Mouse (Mus musculus) limb, embryonic 13.5 days (tissue): ENCODE measurements around the gene Ptgs1. TPM values are rescaled to one million over a fixed set of nuclear protein-coding genes. Genes with fewer than 3 reads are reported as not detected.

Experiments
- ATAC-seq: fragments of 200-750 bp; cut with Nextera tagmentation; 2 replicates; pipeline ENCODE4 v1.8.0; 2017; ENCODE audit warnings: low read depth, moderate number of reproducible peaks, moderate TSS enrichment; ENCODE audit not compliant: low FRiP score
- H3K27ac ChIP-seq: fragments of 300-500 bp; sonication (generic); 2 replicates; pipeline ENCODE4 v1.5.1; 2015; ENCODE audit warnings: inconsistent platforms, mild to moderate bottlenecking, moderate library complexity
- H3K27me3 ChIP-seq: fragments of 300-500 bp; sonication (generic); 2 replicates; pipeline ENCODE4 v1.6.1; 2015; ENCODE audit warnings: mild to moderate bottlenecking, inconsistent platforms
- H3K36me3 ChIP-seq: fragments of 300-500 bp; sonication (generic); 2 replicates; pipeline ENCODE4 v1.6.1; 2015; ENCODE audit warnings: inconsistent platforms, mild to moderate bottlenecking, moderate library complexity
- H3K4me1 ChIP-seq: fragments of 300-500 bp; sonication (generic); 2 replicates; pipeline ENCODE4 v1.6.1; 2015; ENCODE audit warnings: inconsistent platforms
- H3K4me2 ChIP-seq: fragments of 300-500 bp; sonication (generic); replicated peaks from 2 replicates; pipeline ENCODE4 v1.6.1; 2015; ENCODE audit warnings: inconsistent platforms, mild to moderate bottlenecking, moderate library complexity
- H3K4me3 ChIP-seq: fragments of 300-500 bp; sonication (generic); 2 replicates; pipeline ENCODE4 v1.5.1; 2015; ENCODE audit warnings: moderate library complexity, mild to moderate bottlenecking, inconsistent platforms
- H3K9ac ChIP-seq: fragments of 300-500 bp; sonication (generic); 2 replicates; pipeline ENCODE4 v1.6.1; 2015; ENCODE audit warnings: mild to moderate bottlenecking, inconsistent platforms
- H3K9me3 ChIP-seq: fragments of 300-500 bp; sonication (generic); 2 replicates; pipeline ENCODE4 v1.6.1; 2016; ENCODE audit warnings: inconsistent platforms
- WGBS: fragments of 180-500 bp; shearing (Covaris S2); methylation state at CpG from one replicate; pipeline ENCODE4 v1.1.7; 2015; 5-methylcytosine and 5-hydroxymethylcytosine counted together
- polyA plus RNA-seq: library from polyadenylated mRNA; unstranded; fragments of >200 nt; fragmentation: Nextera tagmentation; extraction: Ambion mirVana; gene quantifications from 2 replicates; pipeline ENCODE4 v1.2.1, GENCODE M21; 2015

The Ptgs1 gene
- polyA plus RNA-seq, 1 experiment from 2014 or later, result 9.1 TPM

DNA sequence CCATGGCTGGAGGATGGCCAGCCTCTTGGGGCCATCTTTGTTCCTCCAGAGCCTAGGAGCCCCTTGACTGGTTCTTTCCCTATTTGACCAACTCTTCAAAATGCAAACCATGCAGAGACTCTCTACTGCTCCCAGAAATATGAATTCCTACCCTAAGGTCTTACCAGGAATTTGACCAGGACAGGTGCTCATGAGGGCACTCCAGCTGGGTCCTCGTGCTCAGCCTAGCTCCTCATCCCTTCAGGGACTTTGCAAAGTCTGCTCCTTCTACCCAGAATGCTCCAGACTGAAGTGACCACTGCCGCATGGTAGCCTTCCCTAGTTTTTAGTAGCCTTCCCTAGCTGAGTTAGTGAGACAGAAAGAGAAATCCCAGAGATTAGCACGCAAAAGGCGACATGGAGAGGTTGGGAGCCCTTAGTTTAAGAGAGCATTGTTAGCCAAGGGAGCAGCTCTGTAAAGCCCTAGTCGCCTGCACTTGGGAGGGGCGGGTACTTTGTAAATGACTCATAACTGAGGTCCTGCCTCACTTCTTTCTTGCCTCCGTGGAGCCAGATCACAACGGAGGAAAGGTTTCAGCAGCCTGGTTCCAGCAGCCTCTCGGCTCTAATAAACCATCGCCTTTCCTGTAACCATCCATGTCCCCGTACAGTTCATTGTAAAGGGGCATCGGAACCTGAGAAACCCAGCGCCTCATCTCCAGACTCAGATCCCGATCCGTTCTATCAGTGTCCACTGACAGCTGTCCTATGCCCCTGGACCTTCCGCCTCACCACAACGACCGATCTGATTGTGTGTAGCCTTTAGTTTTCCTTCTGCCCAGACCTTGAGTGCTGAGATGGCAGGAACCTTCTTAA is 28.2 kb upstream of the Ptgs1 start:
- no peak for ATAC-seq
- H3K9ac ChIP-seq, result no peak overlapping the region
- peak overlapping the region; percentile 80 for H3K4me2 ChIP-seq
- no peak overlapping the region for H3K27ac ChIP-seq
- H3K4me1 ChIP-seq, result peaks cover 34% of the 10 kb centered on the region
- no peaks in the 10 kb centered on the region for H3K9me3 ChIP-seq
- WGBS, result 22% methylated on average over 18 of the region's 18 CpGs
- H3K36me3 ChIP-seq, result no peaks in the 10 kb centered on the region
- H3K4me3 ChIP-seq, result no peak overlapping the region
- peaks cover 87% of the 10 kb centered on the region for H3K27me3 ChIP-seq

DNA sequence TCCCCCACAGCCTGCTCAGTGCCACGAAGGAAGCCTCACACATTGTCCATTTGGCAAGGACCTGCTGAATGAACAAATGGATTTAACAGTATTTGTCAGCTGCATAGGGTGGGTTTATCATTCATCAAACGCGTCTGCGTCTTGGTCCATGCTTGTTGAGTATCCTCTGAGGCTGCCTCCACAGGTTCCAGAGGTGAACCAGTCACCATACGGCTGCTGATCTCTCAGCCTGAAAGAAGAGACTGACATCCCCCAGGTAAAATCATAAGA is 27.7 kb upstream of the Ptgs1 start:
- no peak overlapping the region for H3K9ac ChIP-seq

DNA sequence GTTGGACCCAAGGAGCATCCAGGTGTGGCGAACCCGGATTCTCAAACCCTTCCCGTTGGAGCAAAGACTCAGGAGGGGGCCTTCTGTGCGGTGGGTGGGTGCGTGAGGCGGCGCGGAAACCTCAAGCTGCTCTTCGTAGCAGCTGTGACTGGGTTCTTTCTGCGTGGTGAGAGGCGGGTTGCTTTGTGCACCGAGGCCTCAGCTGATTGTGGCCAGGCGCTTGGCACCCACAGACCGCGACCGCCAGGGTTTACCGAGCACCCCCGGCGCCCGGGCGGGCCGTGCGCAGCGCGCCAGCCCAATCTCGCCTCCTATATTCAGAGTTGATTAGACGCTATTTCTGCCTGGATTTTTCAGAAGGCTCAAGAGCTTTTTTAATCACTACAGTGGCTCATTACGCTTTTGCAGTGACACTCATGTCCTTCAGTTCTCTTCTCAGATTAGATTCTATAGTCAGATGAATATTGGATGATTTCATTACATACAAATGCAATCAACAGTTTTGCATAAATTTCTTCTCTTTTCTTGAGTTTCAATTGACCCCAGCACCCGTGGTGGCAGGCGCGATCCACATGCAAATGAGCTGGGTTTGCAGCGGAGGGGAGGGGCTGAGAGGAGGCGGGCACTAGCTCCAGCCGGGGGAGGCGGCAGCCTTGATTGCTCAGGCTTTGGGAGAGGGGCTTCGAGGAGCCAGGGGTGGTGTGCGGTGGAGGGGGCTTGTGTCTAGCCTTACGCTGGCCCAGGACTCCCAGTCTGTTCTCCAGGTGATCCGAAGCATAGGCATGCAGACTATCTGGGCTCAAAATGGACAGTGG is 27.0 kb upstream of the Ptgs1 start:
- ATAC-seq, result 0 out of 2 replicates have a peak, but pooled peaks have one; percentile 26
- 2% methylated on average over 39 of the region's 39 CpGs for WGBS
- peak overlapping the region; percentile 80 for H3K4me2 ChIP-seq
- peaks cover 39% of the 10 kb centered on the region for H3K4me1 ChIP-seq
- peak overlapping the region; percentile 44 for H3K4me3 ChIP-seq
- H3K36me3 ChIP-seq, result no peaks in the 10 kb centered on the region
- H3K27ac ChIP-seq, result no peak overlapping the region
- H3K27me3 ChIP-seq, result peaks cover 74% of the 10 kb centered on the region
- peak overlapping the region; percentile 63 for H3K9ac ChIP-seq
- no peaks in the 10 kb centered on the region for H3K9me3 ChIP-seq

More for the DNA sequence above, 27.7 kb upstream of the Ptgs1 start:
- H3K4me1 ChIP-seq, result peaks cover 39% of the 10 kb centered on the region
- peaks cover 81% of the 10 kb centered on the region for H3K27me3 ChIP-seq
- H3K27ac ChIP-seq, result no peak overlapping the region
- peak overlapping the region; percentile 80 for H3K4me2 ChIP-seq
- 17% methylated on average over 5 of the region's 5 CpGs for WGBS
- H3K36me3 ChIP-seq, result no peaks in the 10 kb centered on the region
- no peak for ATAC-seq
- no peaks in the 10 kb centered on the region for H3K9me3 ChIP-seq
- H3K4me3 ChIP-seq, result peak overlapping the region; percentile 44

DNA sequence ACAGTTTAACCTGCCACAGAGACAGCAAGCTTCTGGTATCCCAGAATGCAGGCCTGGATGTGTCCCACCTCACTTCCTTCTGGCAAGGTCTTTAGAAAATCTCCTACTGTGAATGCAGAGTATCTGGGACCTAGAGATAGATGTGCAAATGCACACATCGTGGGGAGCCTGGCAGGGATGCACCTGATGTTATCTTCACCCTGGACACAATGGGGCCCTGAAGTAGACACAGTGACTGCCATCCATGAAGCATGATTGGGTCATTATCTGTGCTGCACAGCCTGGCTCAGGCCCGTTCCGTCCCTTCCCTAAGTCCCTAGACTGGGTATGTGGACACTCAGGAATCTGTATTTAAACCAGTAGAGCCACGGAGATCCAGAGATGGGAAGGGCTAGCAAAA is 25.6 kb upstream of the Ptgs1 start:
- WGBS, result 62% methylated on average over 4 of the region's 4 CpGs
- Histone ChIP-seq H3K4me3 (no peak overlapping the region), H3K27ac (no peak overlapping the region), H3K9ac (no peak overlapping the region), H3K27me3 (peaks cover 71% of the 10 kb centered on the region), H3K4me2 (no peak overlapping the region), H3K9me3 (no peaks in the 10 kb centered on the region), H3K4me1 (peaks cover 39% of the 10 kb centered on the region), H3K36me3 (no peaks in the 10 kb centered on the region)
- no peak for ATAC-seq

DNA sequence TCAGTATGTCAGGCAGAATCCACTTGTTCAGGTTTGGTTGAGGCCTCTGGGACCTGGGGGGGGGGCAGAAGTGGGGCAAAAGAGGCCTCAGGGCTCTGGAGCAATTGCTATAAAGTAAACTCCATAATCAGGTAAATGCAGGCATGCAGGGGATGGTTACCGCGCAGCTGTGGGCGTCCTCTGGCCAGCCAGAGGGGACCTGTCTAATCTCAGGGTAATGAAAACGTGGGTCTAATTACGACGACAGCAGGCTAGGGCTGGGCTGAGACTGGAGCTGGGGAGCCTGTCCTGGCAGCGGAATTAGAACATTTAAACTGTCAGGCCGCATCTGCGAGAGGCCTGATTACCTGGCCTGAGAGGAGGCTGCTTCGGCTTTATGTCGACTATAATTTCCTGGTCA is 23.2 kb upstream of the Ptgs1 start:
- no peak overlapping the region for H3K4me2 ChIP-seq
- WGBS, result 20% methylated on average over 11 of the region's 11 CpGs
- no peak for ATAC-seq
- H3K27ac ChIP-seq, result no peak overlapping the region
- no peaks in the 10 kb centered on the region for H3K36me3 ChIP-seq
- H3K4me1 ChIP-seq, result peaks cover 49% of the 10 kb centered on the region
- no peak overlapping the region for H3K4me3 ChIP-seq
- H3K27me3 ChIP-seq, result peaks cover 71% of the 10 kb centered on the region
- H3K9ac ChIP-seq, result no peak overlapping the region
- H3K9me3 ChIP-seq, result no peaks in the 10 kb centered on the region

DNA sequence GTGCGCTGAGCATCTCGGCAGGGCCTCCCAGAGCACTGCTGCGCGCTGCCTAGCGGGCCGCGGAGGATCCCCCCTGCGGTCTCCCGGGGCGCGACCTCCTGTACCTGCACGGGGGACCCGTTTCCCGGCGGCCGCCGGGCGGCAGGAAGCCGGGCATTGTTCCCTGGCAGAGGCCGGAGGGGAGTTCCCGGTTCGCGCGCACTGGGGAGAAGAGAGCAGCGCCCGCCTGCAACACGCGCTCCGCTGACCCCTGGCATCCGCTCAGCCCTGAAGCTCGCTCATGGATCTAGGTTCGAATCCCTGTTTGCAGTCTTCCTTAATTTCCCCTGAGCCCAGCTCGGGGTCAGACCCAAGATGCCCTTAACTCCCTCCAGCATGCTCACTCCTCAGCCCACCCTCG is 19.4 kb upstream of the Ptgs1 start:
- no peaks in the 10 kb centered on the region for H3K9me3 ChIP-seq
- H3K9ac ChIP-seq, result peak overlapping the region; percentile 45
- no peaks in the 10 kb centered on the region for H3K36me3 ChIP-seq
- H3K27me3 ChIP-seq, result peaks cover 45% of the 10 kb centered on the region
- WGBS, result 6% methylated on average over 29 of the region's 34 CpGs
- peaks cover 37% of the 10 kb centered on the region for H3K4me1 ChIP-seq
- no peak for ATAC-seq
- H3K27ac ChIP-seq, result no peak overlapping the region
- H3K4me3 ChIP-seq, result peak overlapping the region; percentile 12
- peak overlapping the region; percentile 41 for H3K4me2 ChIP-seq

DNA sequence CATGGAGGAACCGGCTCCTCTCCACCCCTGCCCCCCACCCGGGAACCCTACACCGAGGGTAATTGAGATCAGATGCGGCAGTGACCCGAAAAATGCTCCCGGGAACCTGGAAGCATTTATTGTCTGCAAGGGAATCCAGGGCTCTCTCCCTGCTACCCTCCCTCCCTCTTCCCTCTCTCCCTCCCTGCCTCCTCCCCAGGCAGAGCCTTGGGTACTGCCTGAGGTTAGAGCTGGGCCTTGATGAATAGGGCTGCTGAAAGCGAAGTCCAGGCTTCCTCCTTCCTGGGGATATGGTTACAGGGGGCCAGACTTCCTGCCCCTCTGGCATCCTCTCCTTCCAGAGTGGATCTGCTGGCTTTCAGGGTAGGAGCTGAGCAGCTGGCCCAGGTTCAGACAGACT is 18.4 kb upstream of the Ptgs1 start:
- H3K4me2 ChIP-seq, result no peak overlapping the region; the same call in 1 of the 2 replicates
- no peak overlapping the region for H3K27ac ChIP-seq
- WGBS, result 3% methylated on average over 7 of the region's 7 CpGs

DNA sequence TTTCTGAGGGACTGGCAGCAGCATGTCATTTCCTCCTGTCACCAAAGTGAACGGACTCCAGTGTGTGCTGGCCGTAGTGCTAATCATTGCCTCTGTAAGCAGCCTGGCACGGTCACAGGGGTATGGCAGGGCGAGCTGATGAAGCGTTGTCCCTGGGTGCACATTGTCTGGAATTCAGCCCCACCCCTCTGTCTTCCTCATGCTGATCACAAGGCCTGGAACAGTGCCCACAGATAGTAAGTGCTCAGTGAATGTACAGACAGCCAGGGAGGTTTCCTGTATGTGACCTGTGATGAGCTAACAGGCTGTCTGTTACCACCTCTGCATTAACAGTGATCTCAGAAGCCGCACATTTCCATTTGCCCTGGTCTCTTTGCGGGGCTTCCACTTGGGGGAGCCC is 17.1 kb upstream of the Ptgs1 start:
- no peaks in the 10 kb centered on the region for H3K9me3 ChIP-seq
- H3K4me3 ChIP-seq, result no peak overlapping the region
- no peak overlapping the region for H3K4me2 ChIP-seq
- WGBS, result 53% methylated on average over 7 of the region's 7 CpGs
- H3K27ac ChIP-seq, result no peak overlapping the region
- no peaks in the 10 kb centered on the region for H3K36me3 ChIP-seq
- no peak for ATAC-seq
- no peak overlapping the region for H3K9ac ChIP-seq
- H3K27me3 ChIP-seq, result peaks cover 45% of the 10 kb centered on the region
- H3K4me1 ChIP-seq, result peaks cover 42% of the 10 kb centered on the region

More for the DNA sequence above, 18.4 kb upstream of the Ptgs1 start:
- Histone ChIP-seq H3K4me3 (no peak overlapping the region), H3K4me1 (peaks cover 36% of the 10 kb centered on the region), H3K9ac (no peak overlapping the region), H3K9me3 (no peaks in the 10 kb centered on the region), H3K36me3 (no peaks in the 10 kb centered on the region), H3K27me3 (peaks cover 45% of the 10 kb centered on the region)
- ATAC-seq, result no peak

DNA sequence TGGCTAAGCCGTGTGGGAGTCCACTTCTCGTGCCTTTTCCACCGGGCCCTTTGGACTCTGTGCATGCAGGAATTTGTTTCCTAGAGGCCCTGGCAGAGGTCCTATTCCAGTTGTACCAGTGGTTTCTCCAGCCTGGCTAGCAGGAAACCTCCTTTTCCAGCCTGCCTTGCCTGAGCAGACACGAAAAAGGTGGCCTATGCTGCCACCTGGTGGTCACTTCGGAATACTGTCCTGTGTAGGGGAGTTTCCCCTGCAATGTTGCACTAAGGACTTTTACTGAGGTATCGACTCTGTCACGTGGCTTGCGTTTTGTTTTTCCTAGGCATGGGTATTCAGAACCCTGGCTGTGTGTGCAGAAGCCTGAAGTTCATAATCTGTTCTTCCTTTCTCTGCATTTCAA is 16.2 kb upstream of the Ptgs1 start:
- no peak overlapping the region for H3K4me3 ChIP-seq
- peak; percentile 79 for ATAC-seq
- H3K4me1 ChIP-seq, result peaks cover 43% of the 10 kb centered on the region
- no peak overlapping the region for H3K27ac ChIP-seq
- H3K27me3 ChIP-seq, result peaks cover 40% of the 10 kb centered on the region
- 0 out of 2 replicates have a peak overlapping the region, but pooled peaks have one; percentile 9 for H3K9ac ChIP-seq
- WGBS, result 7% methylated on average over 8 of the region's 8 CpGs
- no peaks in the 10 kb centered on the region for H3K36me3 ChIP-seq
- H3K4me2 ChIP-seq, result no peak overlapping the region
- no peaks in the 10 kb centered on the region for H3K9me3 ChIP-seq

DNA sequence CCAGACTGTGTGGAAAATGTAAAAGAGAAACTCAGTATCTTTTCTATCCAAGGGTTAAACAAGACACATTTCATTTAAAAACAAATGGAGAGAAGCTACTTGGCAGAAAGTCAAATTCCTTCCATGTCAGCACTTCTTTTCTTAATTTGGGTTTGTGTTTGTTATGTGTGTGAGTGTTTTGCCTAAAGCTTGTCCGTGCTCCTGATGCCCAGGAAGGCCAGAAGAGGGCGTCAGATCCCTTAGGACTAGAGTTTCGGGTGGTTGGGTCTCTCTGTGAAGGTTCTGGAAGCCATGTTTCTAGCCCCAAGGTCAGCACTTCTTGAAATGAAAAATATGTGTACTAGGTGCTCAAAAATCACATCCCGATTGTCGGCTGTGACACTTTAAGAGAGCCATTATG is 15.8 kb upstream of the Ptgs1 start:
- peaks cover 43% of the 10 kb centered on the region for H3K4me1 ChIP-seq
- 0 out of 2 replicates have a peak overlapping the region, but pooled peaks have one; percentile 9 for H3K9ac ChIP-seq
- no peak overlapping the region for H3K4me2 ChIP-seq
- H3K36me3 ChIP-seq, result no peaks in the 10 kb centered on the region
- ATAC-seq, result no peak
- no peak overlapping the region for H3K27ac ChIP-seq
- WGBS, result 64% methylated on average over 5 of the region's 5 CpGs
- H3K27me3 ChIP-seq, result peaks cover 36% of the 10 kb centered on the region
- no peaks in the 10 kb centered on the region for H3K9me3 ChIP-seq
- no peak overlapping the region for H3K4me3 ChIP-seq

DNA sequence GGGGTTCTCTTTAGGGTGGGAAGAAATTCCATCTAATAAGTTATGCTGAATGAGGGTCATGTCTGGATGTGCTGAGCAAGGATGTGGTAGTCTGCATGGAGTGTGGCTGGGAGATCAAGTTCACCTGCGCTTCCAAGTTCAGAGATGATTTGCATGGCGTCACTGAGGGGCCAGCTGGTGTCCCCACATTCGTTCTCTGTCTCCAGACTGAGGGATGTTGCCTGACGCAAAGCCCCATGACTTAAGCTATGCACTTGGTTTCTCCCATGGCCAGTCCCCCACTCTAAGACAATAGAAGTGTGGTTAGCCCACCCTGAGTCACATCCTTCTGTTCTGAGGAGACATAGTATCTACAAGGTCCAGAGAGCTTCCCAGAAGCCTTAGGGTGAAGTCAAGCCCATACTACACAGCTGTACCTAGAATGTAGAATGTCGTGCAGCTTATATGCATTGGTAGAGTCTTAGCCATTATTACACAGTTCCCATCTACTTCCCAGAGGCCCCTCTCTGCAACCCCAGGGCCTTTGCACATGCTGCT is 15.0 kb upstream of the Ptgs1 start:
- Histone ChIP-seq H3K27ac (no peak overlapping the region), H3K4me3 (no peak overlapping the region), H3K9me3 (no peaks in the 10 kb centered on the region), H3K27me3 (peaks cover 28% of the 10 kb centered on the region), H3K4me1 (peaks cover 44% of the 10 kb centered on the region), H3K9ac (no peak overlapping the region), H3K36me3 (no peaks in the 10 kb centered on the region), H3K4me2 (no peak overlapping the region)
- WGBS, result 94% methylated on average over 5 of the region's 5 CpGs
- no peak for ATAC-seq

DNA sequence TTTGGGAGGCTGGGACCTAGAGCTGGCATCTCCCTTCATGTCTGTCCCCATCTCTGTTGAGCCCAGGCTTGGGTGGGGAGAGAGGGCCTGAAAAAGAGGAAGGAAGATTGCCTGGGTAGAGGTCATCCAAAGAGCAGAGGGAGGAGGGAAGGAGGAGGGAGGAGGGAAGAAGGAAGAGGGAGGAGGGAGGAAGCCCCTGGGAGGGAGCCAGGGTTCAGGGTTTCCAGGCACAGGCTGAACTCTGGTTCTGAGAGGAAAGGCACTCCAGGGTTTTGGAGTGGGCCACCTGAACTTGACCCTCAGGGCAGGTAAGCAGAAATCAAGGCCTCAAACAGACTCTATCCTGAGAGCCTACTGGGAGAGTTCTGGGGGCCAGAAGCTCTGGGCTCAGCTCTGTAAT is 13.7 kb upstream of the Ptgs1 start:
- H3K27me3 ChIP-seq, result peaks cover 15% of the 10 kb centered on the region
- ATAC-seq, result no peak
- H3K4me1 ChIP-seq, result peaks cover 42% of the 10 kb centered on the region
- no peaks in the 10 kb centered on the region for H3K36me3 ChIP-seq
- H3K27ac ChIP-seq, result no peak overlapping the region
- no peaks in the 10 kb centered on the region for H3K9me3 ChIP-seq
- no peak overlapping the region for H3K4me3 ChIP-seq
- H3K9ac ChIP-seq, result no peak overlapping the region
- H3K4me2 ChIP-seq, result no peak overlapping the region
